Mouse (Mus musculus) forebrain, embryonic 11.5 days (tissue): ENCODE measurements around the gene Dus3l. TPM values are rescaled to one million over a fixed set of nuclear protein-coding genes. Genes with fewer than 3 reads are reported as not detected.

Experiments used
- ATAC-seq: fragments of 200-750 bp; cut with Nextera tagmentation; replicated peaks from 2 replicates; pipeline ENCODE4 v1.8.0; 2017; ENCODE audit warnings: moderate TSS enrichment; ENCODE audit not compliant: low FRiP score
- DNase-seq: peaks from one replicate; pipeline ENCODE4 v3.0.0-alpha.2; 2017; ENCODE audit warnings: low spot score
- H3K27ac ChIP-seq: fragments of 300-500 bp; sonication (generic); 2 replicates; pipeline ENCODE4 v1.5.1; 2014; ENCODE audit warnings: low read depth, low read length
- H3K27me3 ChIP-seq: fragments of 300-500 bp; sonication (generic); 2 replicates; pipeline ENCODE4 v1.6.1; 2014; ENCODE audit warnings: mild to moderate bottlenecking, low read length, mixed read lengths; ENCODE audit not compliant: control insufficient read depth, insufficient read depth
- H3K36me3 ChIP-seq: fragments of 300-500 bp; sonication (generic); 2 replicates; pipeline ENCODE4 v1.6.1; 2014; ENCODE audit warnings: mild to moderate bottlenecking, low read length, moderate library complexity, mixed read lengths; ENCODE audit not compliant: control insufficient read depth, insufficient read depth
- H3K4me1 ChIP-seq: fragments of 300-500 bp; sonication (generic); replicated peaks from 2 replicates; pipeline ENCODE4 v1.6.1; 2014; ENCODE audit warnings: low read length, mixed read lengths; ENCODE audit not compliant: control insufficient read depth, insufficient read depth
- H3K4me2 ChIP-seq: fragments of 300-500 bp; sonication (generic); 2 replicates; pipeline ENCODE4 v1.6.1; 2014; ENCODE audit warnings: low read depth, mild to moderate bottlenecking, low read length, moderate library complexity, mixed read lengths; ENCODE audit not compliant: severe bottlenecking
- H3K4me3 ChIP-seq: fragments of 300-500 bp; sonication (generic); 2 replicates; pipeline ENCODE4 v1.5.1; 2014; ENCODE audit warnings: low read depth, low read length
- H3K9ac ChIP-seq: fragments of 300-500 bp; sonication (generic); 2 replicates; pipeline ENCODE4 v1.6.1; 2014; ENCODE audit warnings: low read length
- H3K9me3 ChIP-seq: fragments of 300-500 bp; sonication (generic); 2 replicates; pipeline ENCODE4 v1.6.1; 2016; ENCODE audit warnings: low read length, mixed read lengths; ENCODE audit not compliant: control insufficient read depth
- WGBS: fragments of 180-500 bp; shearing (Covaris S2); extraction: QIAGEN DNeasy Blood & Tissue Kit; methylation state at CpG from one replicate; pipeline ENCODE4 v1.1.7; 2014; 5-methylcytosine and 5-hydroxymethylcytosine counted together
- polyA plus RNA-seq: library from polyadenylated mRNA; unstranded; fragments of >200 nt; fragmentation: Nextera tagmentation; extraction: Ambion mirVana; gene quantifications from 2 replicates; pipeline ENCODE4 v1.2.1, GENCODE M21; 2014

The Dus3l gene
- 40.4 and 43.1 TPM in 2 replicates for polyA plus RNA-seq

DNA sequence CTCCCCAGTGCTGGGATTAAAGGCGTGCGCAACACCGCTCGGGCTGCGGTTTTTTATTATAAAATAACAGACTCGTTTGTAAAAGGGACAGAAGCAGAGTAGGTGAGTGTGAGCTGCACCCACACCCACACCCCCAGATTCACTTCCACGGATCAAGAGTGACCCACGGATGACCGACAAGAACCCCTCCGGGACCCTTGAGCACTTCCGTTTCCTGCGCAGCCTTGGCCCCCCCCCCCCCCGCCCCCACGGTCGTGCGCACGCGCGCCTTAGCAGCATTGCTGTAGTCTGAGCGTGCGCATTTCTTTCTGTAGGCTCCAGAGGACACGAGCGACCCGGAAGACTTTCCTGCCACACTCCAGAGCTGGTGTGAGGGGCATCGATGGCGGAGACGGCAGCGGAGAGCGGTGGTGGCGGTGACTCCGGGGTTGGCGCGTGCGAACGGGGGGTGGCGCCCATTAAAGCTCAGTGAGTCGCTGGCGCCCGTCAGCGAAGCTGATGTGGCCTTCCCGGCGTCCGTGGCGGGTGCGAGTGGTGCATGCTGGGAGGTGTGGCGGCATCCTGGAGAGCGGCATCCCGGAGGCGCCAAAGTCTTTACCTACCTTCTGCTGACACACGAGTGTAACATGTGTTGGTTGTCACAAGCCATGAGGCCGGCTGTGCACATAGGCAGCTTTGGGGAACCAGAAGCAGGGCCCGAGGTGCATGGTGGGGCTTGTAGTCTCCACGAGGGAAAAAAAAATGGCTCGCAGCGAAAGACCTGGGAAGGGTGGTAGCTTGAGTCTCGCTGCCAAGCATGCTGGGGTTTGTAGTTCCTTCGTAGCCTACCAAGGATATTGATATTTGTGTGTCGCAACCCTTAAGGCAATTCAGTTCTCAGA lies at the start of gene Dus3l:
Gene Dus3l (plus strand): TSS at position 284 of the 881 bp plus-strand sequence.
- peak within 1 kb of the TSS; percentile 89 for H3K27ac ChIP-seq
- 2% methylated on average over 55 of the region's 58 CpGs for WGBS
- DNase-seq (peak; percentile 93), ATAC-seq (peak; percentile 80)
- H3K9me3 ChIP-seq: no peaks in the 10 kb centered on the region
- H3K27me3 ChIP-seq: no peaks in the 10 kb centered on the region; the same call in none of the 2 replicates
- H3K36me3 ChIP-seq: peaks cover 12% of the 10 kb centered on the region; the same call in 1 of the 2 replicates
- H3K9ac ChIP-seq: peak within 1 kb of the TSS; percentile 81
- peak within 1 kb of the TSS; percentile 82 for H3K4me3 ChIP-seq
- H3K4me1 ChIP-seq: peaks cover 15% of the 10 kb centered on the region
- peak within 1 kb of the TSS; percentile 64 for H3K4me2 ChIP-seq

DNA sequence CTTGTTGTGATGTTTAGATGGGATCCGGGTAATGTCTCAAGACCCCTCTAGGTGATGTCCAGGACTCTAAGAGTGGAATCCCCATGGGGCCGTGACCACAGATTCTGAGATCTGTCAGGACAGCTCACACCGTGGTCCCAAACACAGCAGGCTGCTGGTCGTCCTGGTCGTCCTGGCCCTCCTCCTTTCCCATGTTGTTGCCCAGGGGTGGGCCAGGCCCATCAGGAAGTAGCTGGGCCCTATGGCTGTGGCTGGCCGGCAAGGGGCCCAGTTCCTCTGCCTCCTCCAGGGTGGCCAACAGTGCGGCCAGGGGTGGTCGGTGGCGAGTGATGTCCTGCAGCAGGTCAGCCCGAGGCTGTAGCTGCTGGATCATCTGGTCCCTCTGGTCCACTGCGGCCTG lies 49.2 kb upstream of the Dus3l start:
- Histone ChIP-seq H3K4me3 (no peak overlapping the region), H3K9me3 (no peaks in the 10 kb centered on the region), H3K36me3 (peaks cover 4% of the 10 kb centered on the region; the same call in 1 of the 2 replicates), H3K27me3 (no peaks in the 10 kb centered on the region), H3K4me1 (peaks cover 4% of the 10 kb centered on the region; the same call in 1 of the 2 replicates), H3K9ac (no peak overlapping the region), H3K27ac (no peak overlapping the region), H3K4me2 (no peak overlapping the region)
- DNase-seq: no peak
- ATAC-seq: no peak
- WGBS: 60% methylated on average over 11 of the region's 11 CpGs

DNA sequence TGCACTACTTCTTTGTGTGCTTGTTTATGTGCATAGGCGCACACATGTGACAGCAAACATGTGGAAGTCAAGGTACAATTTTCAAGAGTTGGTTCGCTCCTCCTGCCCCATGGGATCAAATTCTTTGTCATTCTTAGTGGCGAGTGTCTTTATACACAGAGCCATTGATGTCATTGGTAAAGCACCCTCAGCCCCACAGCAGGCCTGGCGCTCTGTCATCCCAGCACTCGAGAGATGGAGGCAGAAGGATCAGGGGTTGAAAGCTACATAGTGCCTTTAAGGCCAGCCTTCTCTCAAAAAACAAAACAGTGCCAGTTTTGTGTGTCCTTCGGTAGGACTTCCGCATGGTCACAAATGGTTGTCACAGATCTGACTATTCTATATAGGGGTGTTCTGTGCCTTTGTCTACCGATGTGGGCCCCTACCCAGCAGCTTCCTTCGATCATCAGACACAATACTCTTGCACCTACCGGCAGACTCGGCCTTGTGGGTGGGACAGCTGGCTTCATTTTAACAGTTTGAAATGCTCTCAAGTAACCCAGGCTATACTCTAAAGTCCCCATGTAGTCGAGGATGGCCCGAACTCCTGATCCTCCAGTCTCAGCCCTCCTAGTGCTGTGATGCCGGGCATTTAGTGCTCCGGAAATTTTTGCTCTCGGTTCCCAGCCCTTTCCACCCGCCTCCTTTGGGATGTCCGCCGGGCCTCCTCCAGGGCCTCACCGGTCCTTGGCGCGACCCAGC lies 48.5 kb upstream of the Dus3l start:
- Histone ChIP-seq H3K9ac (peak overlapping the region; percentile 49), H3K4me1 (peaks cover 4% of the 10 kb centered on the region; the same call in 1 of the 2 replicates), H3K27ac (no peak overlapping the region), H3K36me3 (no peaks in the 10 kb centered on the region; the same call in 1 of the 2 replicates), H3K4me2 (peak overlapping the region; percentile 90), H3K4me3 (peak overlapping the region; percentile 72), H3K27me3 (no peaks in the 10 kb centered on the region), H3K9me3 (no peaks in the 10 kb centered on the region)
- WGBS: 24% methylated on average over 22 of the region's 22 CpGs
- DNase-seq (no peak), ATAC-seq (no peak)

DNA sequence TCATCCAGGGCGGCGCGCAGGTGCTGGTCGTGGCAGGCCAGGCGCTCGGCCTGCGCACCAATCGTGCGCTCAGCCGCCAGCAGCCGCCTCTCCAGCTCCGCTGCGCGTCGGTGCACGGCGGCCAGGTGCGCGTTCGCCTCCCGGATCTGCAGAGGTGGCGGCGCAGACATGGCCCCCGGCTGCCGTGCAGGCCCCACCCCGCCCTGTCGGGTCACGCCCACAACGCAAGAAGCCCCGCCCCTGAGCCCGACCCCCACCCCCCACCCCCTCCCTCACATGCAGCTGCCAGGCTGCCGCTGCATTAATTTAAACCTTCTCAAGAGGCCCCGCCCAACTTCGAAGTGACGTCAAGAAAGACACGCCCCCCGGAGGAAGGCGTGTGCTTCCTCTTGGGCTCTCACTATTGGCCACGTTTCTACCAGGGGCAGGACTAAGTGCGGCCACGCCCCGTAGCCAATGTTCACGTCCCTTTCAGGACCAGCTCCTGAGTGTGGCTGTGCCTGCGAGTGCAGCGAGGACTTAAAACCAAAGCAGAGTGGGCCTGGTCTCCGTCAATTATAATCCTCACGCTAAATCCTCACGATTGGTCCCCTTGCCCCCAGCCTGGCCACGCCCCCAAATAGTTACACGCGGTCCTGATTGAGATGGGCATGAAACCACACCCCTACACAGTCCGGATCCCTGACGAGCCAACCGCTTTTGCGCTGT lies 47.7 kb upstream of the Dus3l start:
- DNase-seq (peak; percentile 98), ATAC-seq (peak; percentile 94)
- Histone ChIP-seq H3K4me1 (peaks cover 4% of the 10 kb centered on the region; the same call in 1 of the 2 replicates), H3K9ac (peak overlapping the region; percentile 49), H3K27ac (peak overlapping the region; percentile 52; the same call in 1 of the 2 replicates), H3K27me3 (no peaks in the 10 kb centered on the region), H3K4me2 (peak overlapping the region; percentile 90), H3K9me3 (no peaks in the 10 kb centered on the region), H3K36me3 (no peaks in the 10 kb centered on the region; the same call in 1 of the 2 replicates), H3K4me3 (peak overlapping the region; percentile 72)
- WGBS: under 1% methylated on average over 53 of the region's 55 CpGs

DNA sequence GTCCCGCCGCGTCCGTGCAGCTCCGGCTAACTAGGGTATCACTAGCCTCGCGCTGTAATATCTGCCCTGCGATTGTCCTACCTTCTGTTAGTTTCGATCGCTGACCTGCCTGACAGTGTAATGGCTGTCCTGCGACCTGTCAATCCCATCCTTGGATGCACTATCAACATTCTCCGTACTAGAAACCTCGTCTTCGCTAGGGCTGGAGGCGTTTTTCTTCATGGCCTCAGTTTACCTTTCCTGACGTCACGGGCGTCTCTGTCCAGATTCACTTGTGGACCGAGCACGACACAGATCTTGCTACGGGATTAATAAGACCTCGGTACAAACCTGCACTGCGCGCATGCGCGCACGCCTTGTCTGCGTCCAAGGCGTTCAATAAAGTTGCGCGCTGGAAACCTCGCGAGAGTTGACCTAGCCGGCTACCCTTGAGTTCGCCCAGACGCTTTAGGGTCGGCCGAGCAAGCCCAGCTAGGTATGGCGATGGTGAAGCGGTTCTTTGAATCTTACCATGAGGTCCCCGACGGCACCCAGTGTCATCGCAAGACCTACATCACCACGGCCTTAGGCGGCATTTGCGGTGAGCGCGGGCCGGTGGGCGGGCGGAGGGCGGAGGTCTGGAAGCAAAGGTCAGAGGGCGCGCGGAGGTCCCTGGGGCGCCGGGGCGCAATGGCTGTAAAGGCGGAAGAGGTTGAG lies 47.0 kb upstream of the Dus3l start, which contains the start of the genes Ndufa11 and Vmac:
Gene Ndufa11 (plus strand): TSS at position 405 of the 696 bp plus-strand sequence.
Gene Vmac (minus strand): TSS at position 660 of the 696 bp plus-strand sequence.
- Histone ChIP-seq H3K4me3 (peak within 1 kb of the TSS; percentile 72), H3K4me2 (peak within 1 kb of the TSS; percentile 90), H3K9ac (peak within 1 kb of the TSS; percentile 85), H3K27me3 (no peaks in the 10 kb centered on the region), H3K9me3 (no peaks in the 10 kb centered on the region), H3K27ac (peak within 1 kb of the TSS; percentile 52; the same call in 1 of the 2 replicates), H3K4me1 (peaks cover 4% of the 10 kb centered on the region; the same call in 1 of the 2 replicates), H3K36me3 (no peaks in the 10 kb centered on the region; the same call in 1 of the 2 replicates)
- under 1% methylated on average over 59 of the region's 59 CpGs for WGBS
- ATAC-seq: peak; percentile 77
- peak; percentile 98 for DNase-seq

DNA sequence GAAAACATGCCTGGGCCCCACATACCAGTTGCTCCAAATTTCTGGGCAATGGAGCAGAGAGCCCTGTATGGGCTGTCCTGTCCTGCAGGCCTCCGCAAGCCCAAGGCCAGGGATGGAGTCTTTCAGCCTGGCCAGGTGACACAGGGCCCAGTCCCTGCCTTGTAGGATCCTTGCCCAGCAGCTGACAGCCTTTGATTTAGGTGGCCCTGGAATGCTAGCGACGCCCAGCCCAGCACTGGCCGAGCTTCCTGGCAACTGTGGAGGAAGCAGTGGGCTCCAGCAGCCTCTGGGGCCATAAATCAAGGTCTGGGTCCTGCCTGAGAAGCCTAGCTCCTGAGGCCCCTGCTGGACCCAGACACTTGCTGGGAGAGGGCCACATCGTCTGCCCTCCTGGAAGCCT lies 42.1 kb upstream of the Dus3l start:
- peaks cover 2% of the 10 kb centered on the region; the same call in 1 of the 2 replicates for H3K36me3 ChIP-seq
- H3K27ac ChIP-seq: no peak overlapping the region
- 93% methylated on average over 5 of the region's 5 CpGs for WGBS
- ATAC-seq (no peak), DNase-seq (no peak)
- H3K4me1 ChIP-seq: peaks cover 4% of the 10 kb centered on the region; the same call in 1 of the 2 replicates
- H3K27me3 ChIP-seq: no peaks in the 10 kb centered on the region
- H3K4me2 ChIP-seq: no peak overlapping the region
- H3K9me3 ChIP-seq: no peaks in the 10 kb centered on the region
- H3K4me3 ChIP-seq: no peak overlapping the region
- H3K9ac ChIP-seq: no peak overlapping the region

DNA sequence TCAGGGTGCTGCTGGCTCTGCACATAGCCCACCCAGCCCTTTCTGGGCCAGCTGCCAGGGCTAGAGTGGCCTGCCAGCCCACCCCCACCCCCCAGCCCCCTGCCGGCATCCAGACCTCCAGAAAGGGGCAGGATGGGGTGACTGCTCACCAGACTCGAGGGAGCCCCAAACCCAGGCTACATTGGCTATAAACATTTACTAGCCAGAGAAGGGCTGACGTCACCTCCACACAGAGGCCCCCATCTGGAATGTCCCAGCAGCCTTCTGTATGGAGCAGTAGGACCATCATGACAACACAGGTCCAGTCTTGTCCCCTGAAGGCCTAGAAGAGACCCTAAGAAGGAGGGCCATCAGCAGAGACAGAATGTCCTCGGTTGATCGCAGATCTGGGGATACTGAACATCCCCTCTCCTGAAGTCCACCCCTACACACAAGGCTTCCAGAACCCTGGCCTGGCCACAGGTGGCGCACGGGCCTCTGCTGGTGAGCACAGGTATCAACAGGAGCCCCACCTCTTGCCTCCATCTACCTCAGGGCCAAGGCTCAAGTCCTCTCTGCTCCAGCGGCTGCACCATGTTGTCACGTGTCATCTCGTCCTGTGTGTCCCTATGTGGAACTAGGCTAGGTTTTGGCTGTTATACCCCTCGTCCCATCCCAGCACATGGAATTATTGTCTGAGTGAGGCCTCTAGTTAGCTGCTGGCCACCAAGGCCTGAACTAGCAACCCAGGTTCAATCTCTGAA lies 41.0 kb upstream of the Dus3l start:
- Histone ChIP-seq H3K27ac (no peak overlapping the region), H3K4me2 (no peak overlapping the region), H3K4me1 (peaks cover 5% of the 10 kb centered on the region; the same call in 1 of the 2 replicates), H3K9me3 (no peaks in the 10 kb centered on the region), H3K4me3 (no peak overlapping the region), H3K9ac (no peak overlapping the region), H3K27me3 (no peaks in the 10 kb centered on the region), H3K36me3 (peaks cover 2% of the 10 kb centered on the region; the same call in 1 of the 2 replicates)
- no peak for DNase-seq
- no peak for ATAC-seq
- WGBS: 88% methylated on average over 11 of the region's 11 CpGs
